Mouse (Mus musculus) heart, embryonic 14.5 days (tissue): ENCODE measurements around the gene Pth. TPM values are rescaled to one million over a fixed set of nuclear protein-coding genes. Genes with fewer than 3 reads are reported as not detected.

Experiments used
- ATAC-seq: fragments of 200-750 bp; cut with Nextera tagmentation; 2 replicates; pipeline ENCODE4 v1.8.0; 2017; ENCODE audit warnings: low read depth, moderate TSS enrichment; ENCODE audit not compliant: insufficient number of reproducible peaks, insufficient read depth, low FRiP score
- H3K27ac ChIP-seq, 2 experiments: fragments of 200-500 bp in 1 of 2; fragments of 300-500 bp in 1 of 2; sonication (generic) in 1 of 2; replicated peaks in 1 of 2; 2 replicates each; pipeline ENCODE4 v1.5.1; 2012 to 2014; ENCODE audit warnings: low read depth in 2 of 2, low read length in 2 of 2, control low read depth in 1 of 2, mild to moderate bottlenecking in 1 of 2, mixed read lengths in 1 of 2; ENCODE audit not compliant: control insufficient read depth in 1 of 2, insufficient read depth in 1 of 2
- H3K27me3 ChIP-seq: fragments of 300-500 bp; sonication (generic); 2 replicates; pipeline ENCODE4 v1.6.1; 2014; ENCODE audit warnings: mild to moderate bottlenecking, low read length, control low read depth; ENCODE audit not compliant: control insufficient read depth, insufficient read depth
- H3K36me3 ChIP-seq: fragments of 300-500 bp; sonication (generic); 2 replicates; pipeline ENCODE4 v1.6.1; 2014; ENCODE audit warnings: mild to moderate bottlenecking, control low read depth, low read length, mixed read lengths; ENCODE audit not compliant: control insufficient read depth, insufficient read depth
- H3K4me1 ChIP-seq, 2 experiments: fragments of 200-500 bp in 1 of 2; fragments of 300-500 bp in 1 of 2; sonication (generic) in 1 of 2; 2 replicates each; pipeline ENCODE4 v1.6.1; 2012 to 2014; ENCODE audit warnings: low read length in 2 of 2, control low read depth in 1 of 2, mixed read lengths in 1 of 2; ENCODE audit not compliant: control insufficient read depth in 2 of 2, insufficient read depth in 2 of 2
- H3K4me2 ChIP-seq: fragments of 300-500 bp; sonication (generic); 2 replicates; pipeline ENCODE4 v1.6.1; 2014; ENCODE audit warnings: mild to moderate bottlenecking, low read length
- H3K4me3 ChIP-seq, 2 experiments: fragments of 200-500 bp in 1 of 2; fragments of 300-500 bp in 1 of 2; sonication (generic) in 1 of 2; 2 replicates each; pipeline ENCODE4 v1.5.1; 2012 to 2014; ENCODE audit warnings: low read length in 2 of 2, mild to moderate bottlenecking in 2 of 2, control low read depth in 1 of 2, low read depth in 1 of 2, moderate library complexity in 1 of 2; ENCODE audit not compliant: control insufficient read depth in 1 of 2, insufficient read depth in 1 of 2
- H3K9ac ChIP-seq: fragments of 300-500 bp; sonication (generic); 2 replicates; pipeline ENCODE4 v1.6.1; 2014; ENCODE audit warnings: mild to moderate bottlenecking, low read length
- H3K9me3 ChIP-seq: fragments of 300-500 bp; sonication (generic); 2 replicates; pipeline ENCODE4 v1.6.1; 2016; ENCODE audit warnings: low read length, control low read depth; ENCODE audit not compliant: control insufficient read depth
- WGBS: fragments of 180-500 bp; shearing (Covaris S2); extraction: QIAGEN DNeasy Blood & Tissue Kit; methylation state at CpG from one replicate; pipeline ENCODE4 v1.1.7; 2014; 5-methylcytosine and 5-hydroxymethylcytosine counted together
- polyA plus RNA-seq: library from polyadenylated mRNA; unstranded; fragments of >200 nt; fragmentation: Nextera tagmentation; extraction: Ambion mirVana; gene quantifications from 2 replicates; pipeline ENCODE4 v1.2.1, GENCODE M21; 2014

The Pth gene
- not detected in 2 replicates for polyA plus RNA-seq

GRCm38 (mm10) chr7:113388470-113388869, at the start of gene Pth:
Gene Pth, minus strand, starts transcription at chr7:113388570.
- 76% methylated on average over 2 of the region's 2 CpGs for WGBS
- ATAC-seq, result no peak
- no peaks in the 10 kb centered on the region for H3K27me3 ChIP-seq
- no peak within 1 kb of the TSS for H3K9ac ChIP-seq
- no peaks in the 10 kb centered on the region for H3K9me3 ChIP-seq
- H3K36me3 ChIP-seq, result no peaks in the 10 kb centered on the region
- no peaks in the 10 kb centered on the region for H3K4me1 ChIP-seq
- H3K4me2 ChIP-seq, result no peak within 1 kb of the TSS
- H3K27ac ChIP-seq, result no peak within 1 kb of the TSS
- no peak within 1 kb of the TSS for H3K4me3 ChIP-seq

DNA sequence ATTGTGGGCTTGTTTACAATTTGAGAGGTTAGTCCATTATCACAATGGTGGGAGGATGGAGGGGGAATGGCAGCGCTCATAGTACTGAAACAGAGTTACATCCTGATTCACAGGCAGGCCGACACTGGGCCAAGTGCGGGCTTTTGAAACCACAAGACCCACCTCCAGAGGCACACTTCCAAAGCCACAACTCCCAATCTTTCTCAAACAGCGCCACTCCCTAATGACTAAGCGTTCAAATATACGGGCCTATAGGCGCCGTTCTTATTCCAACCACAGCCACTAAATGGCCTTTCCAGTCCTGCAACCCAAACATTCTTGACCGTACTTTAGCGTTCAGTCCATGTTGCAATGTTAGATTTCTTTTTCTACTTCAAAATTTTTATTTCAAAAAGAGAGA, 47.9 kb upstream of the Pth start:
- 79% methylated on average over 10 of the region's 10 CpGs for WGBS
- Histone ChIP-seq H3K27ac (no peak overlapping the region), H3K4me2 (no peak overlapping the region), H3K4me3 (no peak overlapping the region), H3K9ac (no peak overlapping the region), H3K9me3 (no peaks in the 10 kb centered on the region; the same call in 1 of the 2 replicates), H3K36me3 (no peaks in the 10 kb centered on the region), H3K4me1 (no peaks in the 10 kb centered on the region), H3K27me3 (no peaks in the 10 kb centered on the region)
- ATAC-seq, result no peak

- H3K4me1 ChIP-seq, result no peaks in the 10 kb centered on the region
- H3K4me3 ChIP-seq, result no peak overlapping the region
- H3K9me3 ChIP-seq, result no peaks in the 10 kb centered on the region
- H3K4me2 ChIP-seq, result no peak overlapping the region
- no peak for ATAC-seq
- no peaks in the 10 kb centered on the region for H3K36me3 ChIP-seq
- 13% methylated on average over 4 of the region's 4 CpGs for WGBS
- no peak overlapping the region for H3K9ac ChIP-seq
- H3K27me3 ChIP-seq, result no peaks in the 10 kb centered on the region
- no peak overlapping the region for H3K27ac ChIP-seq
Measured at GRCm38 (mm10) chr7:113434286-113434685, 45.9 kb upstream of the Pth start.

DNA sequence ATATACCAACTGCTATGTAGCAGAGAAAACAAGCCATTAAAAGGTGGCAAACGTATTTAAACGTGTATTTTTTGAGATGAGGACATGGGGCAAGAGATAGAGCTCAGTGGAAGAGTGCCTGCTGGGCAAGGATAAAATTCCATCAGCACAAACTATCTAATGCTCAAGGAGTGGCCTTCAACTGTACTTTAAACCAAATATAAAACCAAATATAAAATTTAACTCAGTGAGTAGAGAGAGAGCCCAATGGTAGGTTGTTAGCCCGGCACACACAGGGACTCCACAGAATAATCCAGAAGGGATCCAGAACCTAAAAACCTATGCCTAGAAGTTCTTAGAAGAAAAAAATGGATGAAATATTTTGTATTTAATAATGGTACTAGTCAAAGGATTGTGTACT, 45.1 kb upstream of the Pth start:
- Histone ChIP-seq H3K27ac (no peak overlapping the region), H3K9ac (no peak overlapping the region), H3K9me3 (no peaks in the 10 kb centered on the region), H3K4me2 (no peak overlapping the region), H3K27me3 (no peaks in the 10 kb centered on the region), H3K4me3 (no peak overlapping the region), H3K4me1 (no peaks in the 10 kb centered on the region), H3K36me3 (no peaks in the 10 kb centered on the region)
- no peak for ATAC-seq
- 74% methylated on average over 3 of the region's 3 CpGs for WGBS

DNA sequence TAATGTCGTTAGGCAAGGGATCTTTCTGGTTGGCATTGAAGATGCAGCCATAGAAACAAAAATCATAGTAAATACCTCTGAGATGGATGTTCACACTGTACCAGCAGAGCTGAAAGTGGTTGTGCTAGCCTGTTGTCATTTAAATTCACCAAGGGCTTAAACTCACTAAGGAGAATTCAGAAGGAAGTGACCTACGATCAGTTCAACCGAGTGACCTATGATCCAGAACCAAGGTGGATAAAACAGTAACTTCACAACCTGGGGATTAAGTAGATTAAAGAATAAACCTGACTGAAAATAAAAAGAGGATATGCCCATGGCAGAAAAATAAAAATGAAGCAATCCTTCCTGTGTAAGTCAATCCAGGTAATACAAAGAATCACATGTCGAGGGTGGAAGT, 44.5 kb upstream of the Pth start:
- WGBS, result 67% methylated on average over 4 of the region's 4 CpGs
- Histone ChIP-seq H3K4me3 (no peak overlapping the region), H3K27ac (no peak overlapping the region), H3K9ac (no peak overlapping the region), H3K36me3 (no peaks in the 10 kb centered on the region), H3K9me3 (no peaks in the 10 kb centered on the region), H3K4me2 (no peak overlapping the region), H3K27me3 (no peaks in the 10 kb centered on the region), H3K4me1 (no peaks in the 10 kb centered on the region)
- no peak for ATAC-seq

DNA sequence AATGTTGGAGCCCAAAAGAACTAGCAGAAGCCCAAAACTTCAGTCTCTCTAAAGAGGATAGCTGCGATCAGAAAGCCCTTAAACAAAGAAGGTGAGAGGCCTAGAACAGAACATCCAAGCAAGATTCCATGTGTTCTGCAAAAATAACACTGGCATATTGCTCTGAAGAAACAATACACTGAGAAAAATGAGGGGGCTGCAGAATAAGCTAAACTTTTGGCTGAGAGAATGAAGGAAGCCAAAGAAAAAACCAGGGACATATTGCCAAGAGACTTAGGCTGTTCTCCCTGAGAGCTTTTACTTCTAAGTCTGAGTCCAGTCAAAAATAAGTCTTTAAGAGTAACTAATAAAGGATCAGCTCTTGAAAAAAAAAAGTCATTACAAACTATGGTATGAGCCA, 32.4 kb upstream of the Pth start:
- H3K36me3 ChIP-seq, result no peaks in the 10 kb centered on the region
- H3K27ac ChIP-seq, result no peak overlapping the region
- H3K9ac ChIP-seq, result no peak overlapping the region
- no peaks in the 10 kb centered on the region for H3K9me3 ChIP-seq
- peaks cover 4 to 10% of the 10 kb centered on the region in 2 experiments; a peak in 3 of 4 replicates for H3K4me1 ChIP-seq
- ATAC-seq, result no peak
- H3K4me3 ChIP-seq, result no peak overlapping the region
- 93% methylated on average over 1 of the region's 1 CpGs for WGBS
- H3K4me2 ChIP-seq, result no peak overlapping the region
- no peaks in the 10 kb centered on the region for H3K27me3 ChIP-seq

GRCm38 (mm10) chr7:113419070-113419782, 30.9 kb upstream of the Pth start:
- H3K4me2 ChIP-seq, result peak overlapping the region; percentile 32
- ATAC-seq, result peak; percentile 64
- no peaks in the 10 kb centered on the region for H3K27me3 ChIP-seq
- H3K9ac ChIP-seq, result no peak overlapping the region
- H3K36me3 ChIP-seq, result no peaks in the 10 kb centered on the region
- H3K4me1 ChIP-seq, result peaks cover 4 to 10% of the 10 kb centered on the region in 2 experiments; a peak in 3 of 4 replicates
- no peak overlapping the region for H3K4me3 ChIP-seq
- H3K27ac ChIP-seq, result no peak overlapping the region
- no peaks in the 10 kb centered on the region for H3K9me3 ChIP-seq
- WGBS, result 4% methylated on average over 4 of the region's 4 CpGs

DNA sequence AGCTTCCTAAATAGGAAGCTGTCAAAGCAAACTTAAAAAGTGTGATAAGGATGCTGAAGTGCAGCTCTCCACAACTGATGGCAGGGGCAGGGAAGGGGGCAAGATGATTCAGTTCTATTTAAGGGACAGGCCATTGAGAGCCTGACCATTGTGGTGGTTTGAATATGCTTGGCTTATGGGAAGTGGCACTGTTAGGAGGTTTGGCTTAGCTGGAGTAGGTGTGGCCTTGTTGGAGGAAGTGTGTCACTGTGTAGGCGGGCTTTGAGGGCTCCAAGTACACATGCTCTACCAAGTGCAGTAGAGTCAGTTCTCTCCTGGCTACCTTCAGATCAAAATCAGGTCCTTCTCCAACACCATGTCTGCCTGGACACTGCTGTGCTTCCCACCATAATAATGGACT, 28.2 kb upstream of the Pth start:
- no peak overlapping the region for H3K27ac ChIP-seq
- 95% methylated on average over 1 of the region's 1 CpGs for WGBS
- H3K27me3 ChIP-seq, result no peaks in the 10 kb centered on the region
- no peak overlapping the region for H3K4me2 ChIP-seq
- no peak overlapping the region for H3K4me3 ChIP-seq
- H3K9ac ChIP-seq, result no peak overlapping the region
- no peaks in the 10 kb centered on the region for H3K36me3 ChIP-seq
- no peaks in the 10 kb centered on the region for H3K9me3 ChIP-seq
- H3K4me1 ChIP-seq, result peaks cover 4 to 10% of the 10 kb centered on the region in 2 experiments; a peak in 3 of 4 replicates
- ATAC-seq, result no peak
